Mouse (Mus musculus): ENCODE measurements around the gene Kcnj10. TPM values are rescaled to one million over a fixed set of nuclear protein-coding genes. Genes with fewer than 3 reads are reported as not detected.

The Kcnj10 gene
- not detected in 2 replicates for polyA plus RNA-seq (2014; fragmentation: Nextera tagmentation; extraction: Ambion mirVana)

- peak within 1 kb of the TSS; percentile 42; the same call in 1 of the 2 replicates for H3K9ac ChIP-seq (ENCODE audit: low read length)
- ATAC-seq (ENCODE audit: insufficient number of reproducible peaks, insufficient read depth, low FRiP score, low read depth) = peak; percentile 85
- H3K27ac ChIP-seq (replicated peaks in 1 of 2; ENCODE audit: control insufficient read depth in 1 of 2, insufficient read depth in 1 of 2, low read depth in 2 of 2, low read length in 2 of 2) = no peak within 1 kb of the TSS
- WGBS = 3% methylated on average over 38 of the region's 38 CpGs
- peak within 1 kb of the TSS; percentile 68 for H3K4me2 ChIP-seq (ENCODE audit: low read length)
- no peaks in the 10 kb centered on the region for H3K9me3 ChIP-seq (ENCODE audit: control insufficient read depth, low read length)
- peak within 1 kb of the TSS; percentile 41 to 43 for H3K4me3 ChIP-seq (ENCODE audit: control insufficient read depth in 1 of 2, insufficient read depth in 1 of 2, low read depth in 1 of 2, low read length in 2 of 2)
- no peaks in the 10 kb centered on the region for H3K36me3 ChIP-seq (ENCODE audit: control insufficient read depth, insufficient read depth, low read length)
- H3K4me1 ChIP-seq (ENCODE audit: control insufficient read depth in 2 of 2, insufficient read depth in 2 of 2, low read length in 2 of 2) = peaks cover 4 to 10% of the 10 kb centered on the region in 2 experiments; a peak in 2 of 4 replicates
- H3K27me3 ChIP-seq (ENCODE audit: control insufficient read depth, insufficient read depth, low read length) = peaks cover 65% of the 10 kb centered on the region
Observed at GRCm38 (mm10) chr1:172340729-172341321, at the start of gene Kcnj10. TSS of gene Kcnj10 (plus strand) at chr1:172341210.

DNA sequence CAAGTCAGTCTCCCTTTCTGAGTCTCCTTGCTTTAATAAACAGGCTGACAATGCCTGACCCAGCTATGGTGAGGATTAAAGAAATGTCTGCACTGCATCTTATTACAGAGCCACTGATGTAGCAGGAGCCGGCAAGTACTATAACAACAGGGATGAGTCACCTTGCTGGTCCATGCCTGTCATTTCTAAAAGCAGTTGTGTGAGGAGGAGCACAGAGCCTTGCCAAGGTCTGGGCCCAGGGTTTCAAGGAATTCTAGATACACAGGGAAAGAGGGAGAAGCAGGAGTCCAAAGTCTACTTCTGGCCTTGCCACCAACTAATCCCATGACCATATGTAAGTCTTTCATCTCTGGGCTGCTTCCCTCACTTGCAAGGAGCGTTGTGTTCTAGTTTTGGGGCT, 48.1 kb upstream of the Kcnj10 start:
- H3K27me3 ChIP-seq (ENCODE audit: control insufficient read depth, insufficient read depth, low read length) = no peaks in the 10 kb centered on the region
- no peaks in the 10 kb centered on the region for H3K9me3 ChIP-seq (ENCODE audit: control insufficient read depth, low read length)
- H3K27ac ChIP-seq (replicated peaks in 1 of 2; ENCODE audit: control insufficient read depth in 1 of 2, insufficient read depth in 1 of 2, low read depth in 2 of 2, low read length in 2 of 2) = no peak overlapping the region
- 81% methylated on average over 2 of the region's 2 CpGs for WGBS
- ATAC-seq (ENCODE audit: insufficient number of reproducible peaks, insufficient read depth, low FRiP score, low read depth) = no peak
- H3K4me3 ChIP-seq (ENCODE audit: control insufficient read depth in 1 of 2, insufficient read depth in 1 of 2, low read depth in 1 of 2, low read length in 2 of 2) = no peak overlapping the region
- no peak overlapping the region for H3K9ac ChIP-seq (ENCODE audit: low read length)
- H3K4me1 ChIP-seq (ENCODE audit: control insufficient read depth in 2 of 2, insufficient read depth in 2 of 2, low read length in 2 of 2) = peaks cover 26% of the 10 kb centered on the region in 2 experiments
- H3K4me2 ChIP-seq (ENCODE audit: low read length) = no peak overlapping the region
- H3K36me3 ChIP-seq (ENCODE audit: control insufficient read depth, insufficient read depth, low read length) = peaks cover 51% of the 10 kb centered on the region

DNA sequence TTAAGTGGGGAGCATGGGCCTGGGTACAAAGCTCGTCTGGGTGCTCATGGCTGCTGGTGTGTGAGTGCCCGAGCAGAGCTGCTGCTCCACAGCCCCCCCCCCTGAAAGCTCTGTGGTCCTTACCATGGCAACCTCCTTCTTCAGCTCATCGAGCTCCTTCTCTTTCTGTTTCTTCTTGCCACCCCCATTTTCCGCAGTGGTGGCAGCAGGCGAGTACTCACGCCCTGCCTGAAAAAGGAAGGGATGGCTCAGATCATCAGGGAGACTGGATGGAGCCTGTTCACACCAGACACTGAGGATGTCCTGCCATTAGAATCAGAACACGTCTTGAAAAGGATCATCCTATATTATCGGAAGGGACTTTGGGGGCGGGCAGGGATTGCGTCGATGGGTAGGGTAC, 47.6 kb upstream of the Kcnj10 start:
- Histone ChIP-seq H3K4me1 (ENCODE audit: control insufficient read depth in 2 of 2, insufficient read depth in 2 of 2, low read length in 2 of 2) (peaks cover 32% of the 10 kb centered on the region in 2 experiments), H3K36me3 (ENCODE audit: control insufficient read depth, insufficient read depth, low read length) (peaks cover 45% of the 10 kb centered on the region), H3K27ac (replicated peaks in 1 of 2; ENCODE audit: control insufficient read depth in 1 of 2, insufficient read depth in 1 of 2, low read depth in 2 of 2, low read length in 2 of 2) (no peak overlapping the region), H3K9ac (ENCODE audit: low read length) (no peak overlapping the region), H3K9me3 (ENCODE audit: control insufficient read depth, low read length) (no peaks in the 10 kb centered on the region), H3K4me3 (ENCODE audit: control insufficient read depth in 1 of 2, insufficient read depth in 1 of 2, low read depth in 1 of 2, low read length in 2 of 2) (no peak overlapping the region), H3K27me3 (ENCODE audit: control insufficient read depth, insufficient read depth, low read length) (no peaks in the 10 kb centered on the region), H3K4me2 (ENCODE audit: low read length) (no peak overlapping the region)
- WGBS = 90% methylated on average over 11 of the region's 11 CpGs
- ATAC-seq (ENCODE audit: insufficient number of reproducible peaks, insufficient read depth, low FRiP score, low read depth) = no peak

GRCm38 (mm10) chr1:172295751-172296197, 45.2 kb upstream of the Kcnj10 start:
- no peak for ATAC-seq (ENCODE audit: insufficient number of reproducible peaks, insufficient read depth, low FRiP score, low read depth)
- Histone ChIP-seq H3K4me1 (ENCODE audit: control insufficient read depth in 2 of 2, insufficient read depth in 2 of 2, low read length in 2 of 2) (peaks cover 49 to 51% of the 10 kb centered on the region in 2 experiments), H3K4me2 (ENCODE audit: low read length) (peak overlapping the region; percentile 75), H3K27ac (replicated peaks in 1 of 2; ENCODE audit: control insufficient read depth in 1 of 2, insufficient read depth in 1 of 2, low read depth in 2 of 2, low read length in 2 of 2) (peak overlapping the region; percentile 36 to 86), H3K4me3 (ENCODE audit: control insufficient read depth in 1 of 2, insufficient read depth in 1 of 2, low read depth in 1 of 2, low read length in 2 of 2) (peak overlapping the region in 1 of 2 experiments; percentile 42; a peak in 1 of 4 replicates), H3K9me3 (ENCODE audit: control insufficient read depth, low read length) (no peaks in the 10 kb centered on the region), H3K27me3 (ENCODE audit: control insufficient read depth, insufficient read depth, low read length) (no peaks in the 10 kb centered on the region), H3K36me3 (ENCODE audit: control insufficient read depth, insufficient read depth, low read length) (peaks cover 22% of the 10 kb centered on the region), H3K9ac (ENCODE audit: low read length) (peak overlapping the region; percentile 59)
- WGBS = 27% methylated on average over 4 of the region's 4 CpGs

- Histone ChIP-seq H3K27me3 (ENCODE audit: control insufficient read depth, insufficient read depth, low read length) (no peaks in the 10 kb centered on the region), H3K9ac (ENCODE audit: low read length) (peak overlapping the region; percentile 78), H3K4me3 (ENCODE audit: control insufficient read depth in 1 of 2, insufficient read depth in 1 of 2, low read depth in 1 of 2, low read length in 2 of 2) (peak overlapping the region; percentile 42 to 66), H3K9me3 (ENCODE audit: control insufficient read depth, low read length) (no peaks in the 10 kb centered on the region), H3K4me1 (ENCODE audit: control insufficient read depth in 2 of 2, insufficient read depth in 2 of 2, low read length in 2 of 2) (peaks cover 55 to 57% of the 10 kb centered on the region in 2 experiments), H3K36me3 (ENCODE audit: control insufficient read depth, insufficient read depth, low read length) (peaks cover 10% of the 10 kb centered on the region), H3K27ac (replicated peaks in 1 of 2; ENCODE audit: control insufficient read depth in 1 of 2, insufficient read depth in 1 of 2, low read depth in 2 of 2, low read length in 2 of 2) (peak overlapping the region; percentile 86 to 93), H3K4me2 (ENCODE audit: low read length) (peak overlapping the region; percentile 75)
- no peak for ATAC-seq (ENCODE audit: insufficient number of reproducible peaks, insufficient read depth, low FRiP score, low read depth)
- WGBS = 75% methylated on average over 6 of the region's 6 CpGs
Observed at GRCm38 (mm10) chr1:172296816-172297510, 44.0 kb upstream of the Kcnj10 start.

GRCm38 (mm10) chr1:172297611-172298537, 43.1 kb upstream of the Kcnj10 start, which contains the start of gene Atp1a2:
TSS of gene Atp1a2 (minus strand) at chr1:172298064.
- WGBS = 7% methylated on average over 16 of the region's 16 CpGs
- peak within 1 kb of the TSS; percentile 42 to 66 for H3K4me3 ChIP-seq (ENCODE audit: control insufficient read depth in 1 of 2, insufficient read depth in 1 of 2, low read depth in 1 of 2, low read length in 2 of 2)
- H3K4me2 ChIP-seq (ENCODE audit: low read length) = peak within 1 kb of the TSS; percentile 75

GRCm38 (mm10) chr1:172299528-172299927, 41.5 kb upstream of the Kcnj10 start:
- Histone ChIP-seq H3K36me3 (ENCODE audit: control insufficient read depth, insufficient read depth, low read length) (no peaks in the 10 kb centered on the region), H3K4me1 (ENCODE audit: control insufficient read depth in 2 of 2, insufficient read depth in 2 of 2, low read length in 2 of 2) (peaks cover 56 to 68% of the 10 kb centered on the region in 2 experiments), H3K9ac (ENCODE audit: low read length) (no peak overlapping the region; the same call in 1 of the 2 replicates), H3K4me2 (ENCODE audit: low read length) (no peak overlapping the region), H3K9me3 (ENCODE audit: control insufficient read depth, low read length) (no peaks in the 10 kb centered on the region), H3K4me3 (ENCODE audit: control insufficient read depth in 1 of 2, insufficient read depth in 1 of 2, low read depth in 1 of 2, low read length in 2 of 2) (no peak overlapping the region), H3K27me3 (ENCODE audit: control insufficient read depth, insufficient read depth, low read length) (no peaks in the 10 kb centered on the region), H3K27ac (replicated peaks in 1 of 2; ENCODE audit: control insufficient read depth in 1 of 2, insufficient read depth in 1 of 2, low read depth in 2 of 2, low read length in 2 of 2) (peak overlapping the region; percentile 34 to 67)
- WGBS = 29% methylated on average over 7 of the region's 7 CpGs
- ATAC-seq (ENCODE audit: insufficient number of reproducible peaks, insufficient read depth, low FRiP score, low read depth) = no peak

More at GRCm38 (mm10) chr1:172297611-172298537, 43.1 kb upstream of the Kcnj10 start, which contains the start of gene Atp1a2:
- H3K36me3 ChIP-seq (ENCODE audit: control insufficient read depth, insufficient read depth, low read length) = peaks cover 5% of the 10 kb centered on the region
- H3K4me1 ChIP-seq (ENCODE audit: control insufficient read depth in 2 of 2, insufficient read depth in 2 of 2, low read length in 2 of 2) = peaks cover 55 to 64% of the 10 kb centered on the region in 2 experiments
- H3K27me3 ChIP-seq (ENCODE audit: control insufficient read depth, insufficient read depth, low read length) = no peaks in the 10 kb centered on the region
- ATAC-seq (ENCODE audit: insufficient number of reproducible peaks, insufficient read depth, low FRiP score, low read depth) = peak; percentile 73
- H3K27ac ChIP-seq (replicated peaks in 1 of 2; ENCODE audit: control insufficient read depth in 1 of 2, insufficient read depth in 1 of 2, low read depth in 2 of 2, low read length in 2 of 2) = peak within 1 kb of the TSS; percentile 86 to 93
- H3K9ac ChIP-seq (ENCODE audit: low read length) = peak within 1 kb of the TSS; percentile 78
- no peaks in the 10 kb centered on the region for H3K9me3 ChIP-seq (ENCODE audit: control insufficient read depth, low read length)
